Mouse (Mus musculus) c-Kit-positive CD71-negative TER-119-negative erythroid progenitor cells, embryonic 14.5 days (primary cell): ENCODE measurements around the gene Qser1.

Experiments
- DNase-seq: peaks from one replicate; pipeline ENCODE4 v3.0.0-alpha.2; 2013; ENCODE audit warnings: low read depth

Qser1 gene

GRCm38 (mm10) chr2:104817555-104818330 lies 1.2 kb upstream of the Qser1 start:
- DNase-seq = no peak

GRCm38 (mm10) chr2:104816866-104817439 lies 393 bp upstream of the Qser1 start:
- peak; percentile 76 for DNase-seq

DNA sequence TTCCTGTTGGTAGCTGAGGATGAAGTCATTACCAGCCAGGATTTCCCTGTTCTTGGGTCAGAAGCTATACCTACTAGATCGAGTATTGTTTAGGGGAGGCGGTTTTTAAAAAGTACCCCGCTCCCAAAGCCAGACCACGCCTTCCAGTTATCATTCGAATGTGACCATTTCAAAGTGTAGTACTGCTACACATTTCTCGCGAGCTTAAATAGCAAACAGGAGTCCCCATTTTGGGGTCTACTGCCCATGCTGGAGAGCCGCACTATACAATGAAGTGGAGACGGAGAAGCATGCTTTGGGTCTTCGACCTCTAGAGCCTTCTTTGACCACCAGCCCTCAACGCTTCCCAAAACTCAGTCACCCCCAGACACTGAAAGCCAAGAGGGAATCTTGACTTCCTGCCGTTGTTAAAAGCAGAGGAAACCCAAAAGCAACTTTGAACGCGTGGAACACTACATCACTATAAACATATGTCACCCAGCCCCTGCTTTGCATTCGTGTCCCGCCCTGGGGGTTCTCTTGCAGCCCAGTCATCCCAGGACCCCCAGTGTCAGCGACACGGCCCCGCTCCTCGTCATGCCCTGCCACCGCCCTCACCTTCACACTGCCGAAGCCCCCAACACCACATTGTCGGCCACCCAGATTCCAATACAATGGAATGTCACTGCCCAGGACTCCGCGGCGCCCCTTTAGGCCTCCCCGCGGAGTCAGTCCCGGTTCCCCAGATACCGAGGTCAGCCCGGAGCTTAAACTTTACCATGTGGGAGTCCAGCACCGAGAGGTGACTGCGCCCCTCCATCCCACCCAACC lies 794 bp downstream of the Qser1 start:
- peak; percentile 62 for DNase-seq

DNA sequence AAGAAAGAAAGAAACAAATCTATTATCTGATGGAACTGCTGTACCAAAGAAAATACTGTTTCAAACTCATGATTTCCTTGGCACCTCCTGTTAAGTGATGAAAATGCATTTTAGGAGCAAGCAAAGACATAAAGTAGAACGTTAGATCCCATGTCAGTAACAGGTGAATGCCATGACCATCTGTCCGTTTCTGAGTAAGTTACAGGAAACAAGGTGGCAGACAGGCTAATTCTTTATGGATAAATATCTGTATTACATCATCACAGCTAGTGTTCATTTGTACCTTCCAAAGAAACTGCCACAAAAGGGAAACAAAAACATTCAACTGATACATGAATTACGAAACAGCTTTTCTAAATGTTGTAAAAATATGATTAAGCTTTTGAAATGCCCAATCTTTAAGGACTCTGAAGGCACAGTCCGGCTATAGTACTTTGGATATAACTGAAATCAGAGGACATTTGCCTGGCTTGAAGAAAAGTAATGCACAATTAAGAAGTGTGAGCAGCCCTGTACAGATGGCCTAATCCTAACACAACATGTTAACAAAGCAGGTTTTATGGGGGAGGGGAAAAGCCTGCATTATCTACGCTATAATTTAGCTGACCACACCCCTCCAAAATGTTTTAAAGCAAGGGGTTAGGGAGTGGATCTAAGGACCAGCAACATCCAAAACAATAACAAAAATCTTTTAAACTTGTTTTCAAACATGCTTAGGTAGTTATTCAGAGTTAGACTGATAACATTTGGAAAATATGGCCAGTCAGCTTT lies 2.2 kb downstream of the Qser1 start:
- peak; percentile 13 for DNase-seq

DNA sequence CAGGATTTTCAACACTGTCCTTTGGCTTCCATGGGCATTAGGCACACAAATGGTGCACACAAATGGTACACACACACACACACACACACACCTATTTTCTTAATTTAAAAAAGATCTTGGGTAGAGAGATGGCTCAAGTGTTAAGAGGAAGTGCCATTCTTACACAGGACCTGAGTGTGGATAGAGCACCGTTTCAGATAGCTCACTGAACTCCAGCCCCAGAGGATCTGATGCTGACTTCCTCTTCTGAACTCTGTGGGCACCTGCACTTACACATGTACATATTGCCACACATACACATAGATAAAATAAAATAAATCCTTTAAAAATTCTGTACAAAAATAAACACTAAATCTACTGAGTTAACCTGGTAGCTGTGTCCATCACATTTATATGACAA lies 11.1 kb downstream of the Qser1 start:
- DNase-seq = peak; percentile 16

DNA sequence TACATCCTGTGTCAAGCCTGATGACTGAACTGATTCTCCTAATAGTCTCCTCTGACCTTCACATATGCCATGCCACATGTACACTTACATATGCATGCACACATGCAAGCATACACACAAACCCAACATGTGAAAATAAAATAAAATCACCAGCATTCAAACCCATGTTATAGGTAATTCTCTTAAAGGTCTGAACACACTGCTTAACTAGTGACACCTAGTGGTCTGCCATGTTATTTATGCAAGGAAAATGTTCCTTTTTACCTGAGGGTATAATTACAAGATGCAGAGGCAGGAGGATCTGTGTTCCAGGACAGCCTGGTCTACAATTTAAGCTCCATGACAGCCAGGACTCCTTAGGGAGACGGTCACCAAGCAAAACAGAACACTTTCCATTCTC lies 41.8 kb downstream of the Qser1 start:
- DNase-seq = peak; percentile 17

DNA sequence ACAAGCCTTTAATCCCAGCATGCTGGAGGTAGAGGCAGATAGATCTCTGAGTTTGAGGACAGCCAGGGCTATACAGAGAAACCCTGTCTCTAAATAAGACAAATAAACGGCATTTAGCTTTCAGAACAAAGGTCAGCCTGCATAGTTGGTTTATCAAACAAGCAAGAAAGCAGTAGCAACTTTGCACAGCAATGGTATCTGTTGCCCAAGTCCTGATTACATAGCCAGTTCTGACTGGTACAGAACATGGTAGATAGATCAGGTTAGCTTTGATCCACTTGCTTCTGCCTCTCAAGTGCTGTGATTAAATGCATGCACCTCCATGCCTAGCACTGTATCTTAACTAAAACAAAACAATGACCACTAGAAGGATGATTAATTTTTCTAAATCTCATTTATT lies 47.9 kb downstream of the Qser1 start:
- no peak for DNase-seq

GRCm38 (mm10) chr2:104764018-104764417 lies 52.5 kb downstream of the Qser1 start:
- no peak for DNase-seq

GRCm38 (mm10) chr2:104763134-104763703 lies 53.3 kb downstream of the Qser1 start:
- DNase-seq = no peak

DNA sequence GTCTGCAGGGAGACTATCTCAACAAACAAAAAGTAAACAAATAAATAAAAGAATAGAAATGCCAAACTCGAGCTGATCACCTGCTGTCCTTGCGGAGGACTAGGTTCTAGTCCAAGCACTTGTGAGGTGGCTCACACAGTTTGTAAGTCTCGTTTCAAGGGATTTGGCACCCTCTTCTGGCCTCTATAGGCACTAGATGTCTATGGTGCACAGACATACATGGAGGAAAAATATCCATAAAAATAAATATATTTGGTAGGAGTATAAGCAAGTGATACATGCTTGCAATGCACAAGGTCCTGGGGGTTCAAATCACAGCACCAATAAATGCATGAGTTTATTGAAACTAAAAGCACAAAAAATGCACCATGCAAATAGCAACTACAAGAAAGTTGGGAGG lies 65.9 kb downstream of the Qser1 start:
- DNase-seq = peak; percentile 37

DNA sequence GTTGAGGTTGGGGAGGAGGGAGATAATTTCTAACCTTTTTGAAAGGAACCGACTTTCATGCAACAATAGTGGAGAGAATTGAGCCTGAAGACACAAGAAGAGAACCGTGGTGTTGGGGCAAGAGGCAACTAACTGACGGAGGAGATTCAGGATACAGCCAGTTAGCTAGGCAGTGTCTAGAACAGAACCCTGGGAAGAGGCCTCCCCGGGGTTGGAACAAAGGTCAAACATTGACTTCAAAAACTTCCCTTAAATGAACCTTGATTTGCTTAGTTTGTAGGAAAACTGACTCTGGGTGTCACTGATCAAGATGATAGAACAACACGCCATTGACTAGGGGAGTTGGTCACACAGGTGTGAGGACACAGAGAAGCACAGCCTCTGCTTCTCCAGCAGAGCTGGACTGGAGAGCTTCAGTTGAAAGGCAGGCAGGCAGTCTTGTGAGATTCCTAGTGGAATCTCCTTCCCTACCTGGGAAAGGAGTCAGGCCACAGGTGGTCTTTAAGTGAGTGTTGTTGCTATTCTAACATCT lies 67.8 kb downstream of the Qser1 start:
- DNase-seq = no peak

- DNase-seq = no peak
Observed at GRCm38 (mm10) chr2:104746251-104746650, 70.3 kb downstream of the Qser1 start.

DNA sequence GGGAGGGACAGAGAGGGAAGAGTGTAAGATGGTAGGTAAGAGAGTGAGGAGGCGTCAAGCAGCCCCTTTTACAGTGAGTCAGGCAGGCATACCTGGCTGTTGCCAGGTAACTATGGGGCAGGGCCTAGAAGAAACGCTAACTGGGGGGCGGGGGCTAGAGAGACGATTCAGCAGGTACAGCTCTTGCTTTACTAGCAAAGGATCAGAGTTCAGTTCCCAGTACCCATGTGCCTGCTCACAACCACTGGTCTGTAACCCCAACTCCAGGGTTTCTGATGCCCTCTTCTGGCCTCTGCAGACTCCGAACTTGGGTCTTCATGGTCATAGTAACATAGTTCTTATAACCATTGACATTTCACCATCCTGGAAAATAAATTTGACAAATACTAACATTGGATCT lies 72.6 kb downstream of the Qser1 start:
- DNase-seq = no peak

GRCm38 (mm10) chr2:104743160-104743559 lies 73.4 kb downstream of the Qser1 start:
- DNase-seq = no peak

GRCm38 (mm10) chr2:104742741-104743064 lies 73.9 kb downstream of the Qser1 start, which contains the start of gene Depdc7:
TSS of gene Depdc7 (minus strand) at chr2:104742878.
- peak; percentile 85 for DNase-seq

- no peak for DNase-seq
Observed at GRCm38 (mm10) chr2:104741896-104742740, 74.4 kb downstream of the Qser1 start.

DNA sequence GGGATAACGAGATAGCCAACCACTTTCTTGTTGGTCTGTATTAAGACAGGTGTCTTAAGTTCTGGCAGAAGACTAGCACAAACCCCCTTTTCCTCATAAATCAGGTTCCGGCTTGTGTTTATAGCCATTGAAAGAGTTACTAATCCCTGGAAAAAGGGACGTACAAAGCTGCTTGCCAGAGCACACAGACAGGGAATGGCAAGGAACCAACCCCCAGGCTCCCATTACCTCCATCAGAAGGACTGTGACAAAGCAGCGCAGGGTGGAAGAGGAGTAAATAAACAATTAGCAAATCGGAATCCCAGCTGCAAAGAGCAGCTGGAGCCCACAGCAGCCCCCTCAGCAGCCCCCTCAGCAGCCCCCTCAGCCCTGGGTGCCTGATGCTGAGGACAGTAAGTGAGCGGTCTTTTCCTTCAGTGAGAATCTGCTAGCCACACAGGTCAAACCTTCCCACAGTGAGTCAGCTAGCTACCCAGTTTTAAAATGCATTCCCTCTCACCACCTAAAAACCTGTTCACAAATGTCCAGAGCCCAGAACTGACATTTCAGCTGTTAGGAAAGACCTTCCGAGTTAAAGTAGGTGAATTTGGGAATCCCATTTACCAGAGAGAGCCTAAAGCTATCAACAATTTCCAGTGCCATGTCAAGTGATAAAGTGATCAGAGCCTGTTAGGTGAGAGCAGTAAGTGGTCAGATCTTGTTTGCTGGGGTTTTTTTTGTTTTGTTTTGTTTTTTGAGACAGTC lies 75.4 kb downstream of the Qser1 start:
- DNase-seq = no peak

DNA sequence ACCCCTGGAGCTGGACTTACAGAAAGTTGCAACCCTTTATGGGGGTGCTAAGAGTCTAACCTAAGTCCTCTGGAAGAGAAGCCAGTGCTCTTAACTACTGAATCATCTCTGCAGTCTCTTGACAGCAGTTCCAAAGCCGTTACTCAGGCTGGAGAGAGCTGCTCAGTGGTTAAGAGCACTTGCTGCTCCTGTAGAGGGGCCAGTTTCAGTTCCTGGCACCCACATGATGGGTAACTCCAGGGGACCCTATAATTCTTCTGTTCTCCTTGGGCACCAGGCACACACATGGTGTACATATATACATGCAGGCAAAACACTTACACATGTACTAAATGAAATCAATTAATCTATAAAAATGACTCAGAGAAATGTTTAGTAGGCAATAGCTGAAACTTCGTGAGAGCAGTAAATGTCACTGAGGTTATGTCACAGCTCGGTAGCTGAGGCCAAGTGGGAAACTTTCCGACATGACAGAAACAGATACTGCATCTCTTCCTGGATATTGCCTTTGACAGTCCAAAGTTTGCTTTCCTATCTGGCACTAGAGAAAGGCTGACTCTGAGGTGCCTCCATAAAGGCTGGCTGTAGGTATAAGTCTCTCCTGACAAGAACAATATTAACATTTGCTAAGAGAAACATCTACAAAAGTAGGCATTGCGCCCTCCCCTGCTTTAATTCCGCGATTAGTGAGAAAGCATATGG lies 76.2 kb downstream of the Qser1 start:
- DNase-seq = no peak

GRCm38 (mm10) chr2:104739691-104740090 lies 76.9 kb downstream of the Qser1 start:
- no peak for DNase-seq
